Mouse (Mus musculus): ENCODE measurements at regions not wholly inside any gene's neighbourhood (a gene's known extent, or its start where the extent isn't known, plus 50 kb on each side); places are given as distances from the start of the nearest gene placed in this dataset.

- TF ChIP-seq CTCF (IDR thresholded peaks at IDR 0.05; ENCODE audit: low read depth) = no peak
- TF ChIP-seq EP300 (IDR thresholded peaks at IDR 0.05; ENCODE audit: low read depth) = no peak
These were observed 101.3 kb upstream of the Xcl1 start for GRCm38 (mm10) chr1:165036631-165037030.
